Mouse (Mus musculus): ENCODE measurements at regions not wholly inside any gene's neighbourhood (a gene's known extent, or its start where the extent isn't known, plus 50 kb on each side); places are given as distances from the start of the nearest gene placed in this dataset.

- Histone ChIP-seq H3K4me3 (ENCODE audit: low read depth, low read length) (no peak overlapping the region), H3K9me3 (replicated peaks) (no peaks in the 10 kb centered on the region), H3K27me3 (ENCODE audit: insufficient read depth, low read length) (no peaks in the 10 kb centered on the region), H3K4me1 (ENCODE audit: insufficient read depth, low read depth, low read length) (no peaks in the 10 kb centered on the region), H3K36me3 (replicated peaks) (no peaks in the 10 kb centered on the region)
- DNase-seq (ENCODE audit: low spot score), result no peak
- no peak for ATAC-seq (ENCODE audit: extremely low read depth, insufficient number of reproducible peaks, low FRiP score, poor library complexity, severe bottlenecking)
- TF ChIP-seq CTCF (IDR thresholded peaks at IDR 0.05; ENCODE audit: low read depth, low read length) (no peak), POLR2AphosphoS5 (IDR thresholded peaks at IDR 0.05; ENCODE audit: insufficient replicate concordance, low read depth, low read length) (no peak), TAL1 (conservative IDR thresholded peaks at IDR 0.05; ENCODE audit: low read depth, low read length) (no peak), GATA2 (IDR thresholded peaks at IDR 0.05; ENCODE audit: borderline replicate concordance, low read depth, low read length) (no peak), GATA1 (IDR thresholded peaks at IDR 0.05; ENCODE audit: borderline replicate concordance, low read length) (no peak)
Measured at GRCm38 (mm10) chr5:53376856-53377255, 89.1 kb upstream of the Rbpj start.

DNA sequence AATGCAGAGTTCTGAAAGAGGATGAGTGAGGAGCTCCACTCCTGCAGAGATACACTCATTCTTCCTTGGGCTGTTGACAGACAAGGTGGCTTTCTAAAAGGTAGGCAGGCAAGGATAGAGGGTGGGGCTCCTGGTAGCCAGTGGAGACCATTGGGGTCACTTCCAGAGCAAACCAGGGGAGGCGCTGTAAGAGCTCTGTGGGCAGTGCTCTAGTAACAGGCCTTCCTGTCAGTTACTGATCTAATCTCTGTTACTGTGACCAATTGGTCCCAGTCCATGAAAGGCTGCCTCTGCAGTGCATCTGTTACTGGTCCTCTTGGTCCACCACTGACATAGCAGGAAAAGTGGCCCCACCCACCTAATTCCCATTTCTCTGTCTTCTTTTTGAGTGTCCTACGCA lies 88.3 kb upstream of the Rbpj start:
- H3K4me1 ChIP-seq (ENCODE audit: insufficient read depth, low read depth, low read length), result no peaks in the 10 kb centered on the region
- no peaks in the 10 kb centered on the region for H3K36me3 ChIP-seq (replicated peaks)
- H3K9me3 ChIP-seq (replicated peaks), result no peaks in the 10 kb centered on the region
- no peaks in the 10 kb centered on the region for H3K27me3 ChIP-seq (ENCODE audit: insufficient read depth, low read length)
- no peak for DNase-seq (ENCODE audit: low spot score)
- ATAC-seq (ENCODE audit: extremely low read depth, insufficient number of reproducible peaks, low FRiP score, poor library complexity, severe bottlenecking), result no peak
- no peak for TF ChIP-seq TAL1 (conservative IDR thresholded peaks at IDR 0.05; ENCODE audit: low read depth, low read length)
- TF ChIP-seq GATA2 (IDR thresholded peaks at IDR 0.05; ENCODE audit: borderline replicate concordance, low read depth, low read length), result no peak
- no peak overlapping the region for H3K4me3 ChIP-seq (ENCODE audit: low read depth, low read length)

- Histone ChIP-seq H3K36me3 (replicated peaks) (no peaks in the 10 kb centered on the region), H3K4me1 (ENCODE audit: insufficient read depth, low read depth, low read length) (no peaks in the 10 kb centered on the region), H3K4me3 (ENCODE audit: low read depth, low read length) (no peak overlapping the region), H3K27me3 (ENCODE audit: insufficient read depth, low read length) (no peaks in the 10 kb centered on the region), H3K9me3 (replicated peaks) (no peaks in the 10 kb centered on the region)
- ATAC-seq (ENCODE audit: extremely low read depth, insufficient number of reproducible peaks, low FRiP score, poor library complexity, severe bottlenecking) (no peak), DNase-seq (ENCODE audit: low spot score) (no peak)
- TF ChIP-seq GATA2 (IDR thresholded peaks at IDR 0.05; ENCODE audit: borderline replicate concordance, low read depth, low read length) (no peak), POLR2AphosphoS5 (IDR thresholded peaks at IDR 0.05; ENCODE audit: insufficient replicate concordance, low read depth, low read length) (no peak), GATA1 (IDR thresholded peaks at IDR 0.05; ENCODE audit: borderline replicate concordance, low read length) (no peak), TAL1 (conservative IDR thresholded peaks at IDR 0.05; ENCODE audit: low read depth, low read length) (no peak), CTCF (IDR thresholded peaks at IDR 0.05; ENCODE audit: low read depth, low read length) (no peak)
Measured at GRCm38 (mm10) chr5:53378106-53378505, 87.8 kb upstream of the Rbpj start.

DNA sequence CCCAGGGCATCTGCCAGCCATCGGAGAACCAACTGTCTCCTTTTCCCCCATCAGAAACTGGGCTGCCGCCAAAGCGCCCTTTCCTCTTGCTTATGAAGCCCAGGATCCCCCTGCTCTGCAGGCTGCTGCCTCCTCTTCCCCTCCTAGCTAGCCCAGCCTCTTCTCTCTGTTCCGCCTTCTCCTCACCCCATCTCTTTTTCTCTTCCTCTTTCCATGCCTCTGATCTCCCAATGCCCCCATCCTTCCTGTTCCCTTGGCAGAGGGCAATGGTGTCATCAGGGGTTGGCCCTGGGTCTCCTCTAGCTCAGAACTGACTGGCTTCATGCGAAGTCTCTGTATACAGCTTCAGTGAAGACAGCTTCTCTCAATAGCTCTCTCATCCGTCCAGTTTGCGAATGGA lies 87.4 kb upstream of the Rbpj start:
- no peak for ATAC-seq (ENCODE audit: extremely low read depth, insufficient number of reproducible peaks, low FRiP score, poor library complexity, severe bottlenecking)
- no peaks in the 10 kb centered on the region for H3K4me1 ChIP-seq (ENCODE audit: insufficient read depth, low read depth, low read length)

DNA sequence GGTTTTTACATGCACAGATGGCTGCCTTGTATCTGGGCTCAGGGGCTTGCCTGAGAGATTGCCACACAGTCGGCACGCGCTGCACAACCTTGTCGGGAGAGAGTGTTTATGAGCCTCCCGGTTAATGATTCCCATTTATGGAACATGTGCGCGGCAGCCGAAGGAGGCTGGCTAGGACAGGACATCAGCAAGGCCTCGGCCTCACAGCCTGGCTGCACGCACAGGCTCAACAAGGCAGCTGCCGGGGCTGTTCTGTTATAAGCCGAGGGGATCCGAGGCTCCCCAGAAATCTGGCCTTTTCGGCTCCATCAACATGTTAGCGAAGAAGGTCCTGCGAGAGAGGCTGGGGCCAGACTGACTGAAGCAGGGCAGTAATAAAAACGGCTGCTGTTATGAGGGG lies 86.3 kb upstream of the Rbpj start:
- DNase-seq (ENCODE audit: low spot score) (no peak), ATAC-seq (ENCODE audit: extremely low read depth, insufficient number of reproducible peaks, low FRiP score, poor library complexity, severe bottlenecking) (no peak)
- Histone ChIP-seq H3K4me3 (ENCODE audit: low read depth, low read length) (no peak overlapping the region), H3K27me3 (ENCODE audit: insufficient read depth, low read length) (no peaks in the 10 kb centered on the region), H3K4me1 (ENCODE audit: insufficient read depth, low read depth, low read length) (no peaks in the 10 kb centered on the region), H3K9me3 (replicated peaks) (no peaks in the 10 kb centered on the region), H3K36me3 (replicated peaks) (no peaks in the 10 kb centered on the region)
- no peak for TF ChIP-seq GATA1 (IDR thresholded peaks at IDR 0.05; ENCODE audit: borderline replicate concordance, low read length)
- no peak for TF ChIP-seq POLR2AphosphoS5 (IDR thresholded peaks at IDR 0.05; ENCODE audit: insufficient replicate concordance, low read depth, low read length)
- no peak for TF ChIP-seq GATA2 (IDR thresholded peaks at IDR 0.05; ENCODE audit: borderline replicate concordance, low read depth, low read length)
- no peak for TF ChIP-seq CTCF (IDR thresholded peaks at IDR 0.05; ENCODE audit: low read depth, low read length)
- TF ChIP-seq TAL1 (conservative IDR thresholded peaks at IDR 0.05; ENCODE audit: low read depth, low read length), result no peak

More for the DNA sequence above, 87.4 kb upstream of the Rbpj start:
- Histone ChIP-seq H3K9me3 (replicated peaks) (no peaks in the 10 kb centered on the region), H3K4me3 (ENCODE audit: low read depth, low read length) (no peak overlapping the region), H3K36me3 (replicated peaks) (no peaks in the 10 kb centered on the region), H3K27me3 (ENCODE audit: insufficient read depth, low read length) (no peaks in the 10 kb centered on the region)
- DNase-seq (ENCODE audit: low spot score), result no peak
- no peak for TF ChIP-seq GATA2 (IDR thresholded peaks at IDR 0.05; ENCODE audit: borderline replicate concordance, low read depth, low read length)

GRCm38 (mm10) chr5:53380203-53380602 lies 85.7 kb upstream of the Rbpj start:
- no peaks in the 10 kb centered on the region for H3K36me3 ChIP-seq (replicated peaks)
- H3K4me1 ChIP-seq (ENCODE audit: insufficient read depth, low read depth, low read length), result no peaks in the 10 kb centered on the region
- H3K27me3 ChIP-seq (ENCODE audit: insufficient read depth, low read length), result no peaks in the 10 kb centered on the region
- DNase-seq (ENCODE audit: low spot score), result no peak
- ATAC-seq (ENCODE audit: extremely low read depth, insufficient number of reproducible peaks, low FRiP score, poor library complexity, severe bottlenecking), result no peak
- no peak overlapping the region for H3K4me3 ChIP-seq (ENCODE audit: low read depth, low read length)
- TF ChIP-seq GATA1 (IDR thresholded peaks at IDR 0.05; ENCODE audit: borderline replicate concordance, low read length) (no peak), POLR2AphosphoS5 (IDR thresholded peaks at IDR 0.05; ENCODE audit: insufficient replicate concordance, low read depth, low read length) (no peak), TAL1 (conservative IDR thresholded peaks at IDR 0.05; ENCODE audit: low read depth, low read length) (no peak), CTCF (IDR thresholded peaks at IDR 0.05; ENCODE audit: low read depth, low read length) (no peak), GATA2 (IDR thresholded peaks at IDR 0.05; ENCODE audit: borderline replicate concordance, low read depth, low read length) (no peak)
- no peaks in the 10 kb centered on the region for H3K9me3 ChIP-seq (replicated peaks)

DNA sequence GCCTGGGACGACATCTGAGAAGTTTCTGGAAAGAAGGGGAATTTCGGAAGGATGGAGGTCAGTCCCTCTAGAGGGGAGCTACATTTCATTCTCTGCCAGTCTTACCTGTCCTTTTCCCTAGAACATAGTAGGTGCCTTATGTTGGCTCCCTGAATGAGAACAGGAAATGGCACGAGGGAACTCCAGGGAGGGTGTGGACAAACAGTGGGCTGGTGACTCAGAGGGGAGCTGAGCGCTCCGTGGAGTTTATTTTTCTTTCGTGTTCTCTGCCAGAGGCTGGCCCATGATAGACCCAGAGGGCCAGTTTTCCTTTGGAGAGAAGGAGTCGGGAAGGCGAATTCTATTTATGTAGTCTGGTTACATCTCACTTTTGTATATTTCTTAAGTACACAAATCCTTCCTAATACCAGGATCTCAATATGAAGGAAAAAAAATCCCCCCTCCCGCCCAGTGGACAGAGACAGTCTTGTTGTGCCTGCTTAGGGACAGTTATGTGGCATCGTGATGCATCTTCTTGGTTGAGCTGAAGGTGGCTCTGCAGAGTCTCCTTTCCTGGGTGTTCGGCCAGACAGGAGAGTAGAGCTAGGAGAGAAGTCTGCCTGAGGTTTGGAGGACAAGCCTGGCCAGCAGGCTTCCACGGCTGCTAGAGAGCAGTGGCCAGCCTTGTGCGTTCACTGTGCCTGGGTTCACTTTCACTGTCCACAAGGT lies 84.3 kb upstream of the Rbpj start:
- Histone ChIP-seq H3K4me1 (ENCODE audit: insufficient read depth, low read depth, low read length) (no peaks in the 10 kb centered on the region), H3K4me3 (ENCODE audit: low read depth, low read length) (no peak overlapping the region), H3K27me3 (ENCODE audit: insufficient read depth, low read length) (no peaks in the 10 kb centered on the region), H3K36me3 (replicated peaks) (no peaks in the 10 kb centered on the region), H3K9me3 (replicated peaks) (no peaks in the 10 kb centered on the region)
- ATAC-seq (ENCODE audit: extremely low read depth, insufficient number of reproducible peaks, low FRiP score, poor library complexity, severe bottlenecking), result no peak
- DNase-seq (ENCODE audit: low spot score), result no peak
- TF ChIP-seq GATA1 (IDR thresholded peaks at IDR 0.05; ENCODE audit: borderline replicate concordance, low read length) (no peak), GATA2 (IDR thresholded peaks at IDR 0.05; ENCODE audit: borderline replicate concordance, low read depth, low read length) (no peak), CTCF (IDR thresholded peaks at IDR 0.05; ENCODE audit: low read depth, low read length) (no peak), POLR2AphosphoS5 (IDR thresholded peaks at IDR 0.05; ENCODE audit: insufficient replicate concordance, low read depth, low read length) (no peak), TAL1 (conservative IDR thresholded peaks at IDR 0.05; ENCODE audit: low read depth, low read length) (no peak)

All from G1E (cell line).